Mouse (Mus musculus) heart, postnatal 0 days (tissue): ENCODE results near the gene Wnk1. TPM values are rescaled to one million over a fixed set of nuclear protein-coding genes. Genes with fewer than 3 reads are reported as not detected.

Experiments used
- ATAC-seq: fragments of 200-750 bp; cut with Nextera tagmentation; 2 replicates; pipeline ENCODE4 v1.8.0; 2017; ENCODE audit warnings: low read depth, moderate number of reproducible peaks, moderate library complexity; ENCODE audit not compliant: insufficient read depth
- DNase-seq: peaks from one replicate; pipeline ENCODE4 v3.0.0-alpha.2; 2016; ENCODE audit warnings: low spot score
- H3K27ac ChIP-seq: fragments of 300-500 bp; sonication (generic); 2 replicates; pipeline ENCODE4 v1.5.1; 2014; ENCODE audit warnings: low read depth, mild to moderate bottlenecking
- H3K27me3 ChIP-seq: fragments of 300-500 bp; sonication (generic); 2 replicates; pipeline ENCODE4 v1.6.1; 2014; ENCODE audit warnings: low read length, mixed read lengths; ENCODE audit not compliant: control insufficient read depth, insufficient read depth
- H3K36me3 ChIP-seq: fragments of 300-500 bp; sonication (generic); replicated peaks from 2 replicates; pipeline ENCODE4 v1.6.1; 2014; ENCODE audit warnings: low read length, mixed read lengths; ENCODE audit not compliant: control insufficient read depth, insufficient read depth
- H3K4me1 ChIP-seq: fragments of 300-500 bp; sonication (generic); 2 replicates; pipeline ENCODE4 v1.6.1; 2014; ENCODE audit warnings: antibody characterized with exemption; ENCODE audit not compliant: control insufficient read depth, insufficient read depth
- H3K4me2 ChIP-seq: fragments of 300-500 bp; sonication (generic); 2 replicates; pipeline ENCODE4 v1.6.1; 2014; ENCODE audit warnings: low read depth, mild to moderate bottlenecking, low read length, moderate library complexity
- H3K4me3 ChIP-seq: fragments of 300-500 bp; sonication (generic); 2 replicates; pipeline ENCODE4 v1.5.1; 2014; ENCODE audit warnings: low read depth, low read length
- H3K9ac ChIP-seq: fragments of 300-500 bp; sonication (generic); replicated peaks from 2 replicates; pipeline ENCODE4 v1.6.1; 2014; ENCODE audit warnings: low read depth, low read length, mixed read lengths
- H3K9me3 ChIP-seq: fragments of 300-500 bp; sonication (generic); replicated peaks from 2 replicates; pipeline ENCODE4 v1.6.1; 2016; ENCODE audit warnings: low read length; ENCODE audit not compliant: control insufficient read depth
- CTCF ChIP-seq: IDR thresholded peaks from 2 replicates; pipeline ENCODE4 v1.5.1; 2016; ENCODE audit warnings: antibody characterized with exemption, control low read depth, low read depth
- EP300 ChIP-seq: IDR thresholded peaks from 2 replicates; pipeline ENCODE4 v1.6.1; 2016; ENCODE audit warnings: antibody characterized with exemption, low read depth
- WGBS: fragments of 180-500 bp; shearing (Covaris S2); extraction: QIAGEN DNeasy Blood & Tissue Kit; methylation state at CpG from one replicate; pipeline ENCODE4 v1.1.7; 2014; 5-methylcytosine and 5-hydroxymethylcytosine counted together
- polyA plus RNA-seq: library from polyadenylated mRNA; unstranded; fragments of >200 nt; fragmentation: Nextera tagmentation; extraction: Ambion mirVana; gene quantifications from 2 replicates; pipeline ENCODE4 v1.2.1, GENCODE M21; 2015
- total RNA-seq: library from RNA; depleted of rRNA; stranded (reverse); fragments of >200 nt; gene quantifications from 2 replicates; pipeline ENCODE4 v1.2.3, GENCODE M21; 2014; ENCODE audit warnings: low replicate concordance

Gene Wnk1
- total and polyA plus RNA-seq, 2 experiments from 2014 or later = 59.2 to 179 TPM

GRCm38 (mm10) chr6:120010535-120010934 is 27.9 kb downstream of the Wnk1 start:
- H3K4me2 ChIP-seq = no peak overlapping the region
- no peak for DNase-seq
- no peak overlapping the region for H3K4me3 ChIP-seq
- H3K36me3 ChIP-seq = no peaks in the 10 kb centered on the region
- no peak overlapping the region for H3K27ac ChIP-seq
- TF ChIP-seq CTCF = no peak
- TF ChIP-seq EP300 = no peak
- ATAC-seq = no peak
- no peaks in the 10 kb centered on the region for H3K9me3 ChIP-seq
- no peak overlapping the region for H3K9ac ChIP-seq
- no peaks in the 10 kb centered on the region for H3K4me1 ChIP-seq
- H3K27me3 ChIP-seq = no peaks in the 10 kb centered on the region

- ATAC-seq (no peak), DNase-seq (peak; percentile 10)
- H3K4me1 ChIP-seq = 0 out of 2 replicates have a peak, but pooled peaks cover 4% of the 10 kb centered on the region
- TF ChIP-seq CTCF (peak; percentile 63), EP300 (no peak)
- no peaks in the 10 kb centered on the region for H3K27me3 ChIP-seq
- no peak overlapping the region for H3K27ac ChIP-seq
- no peak overlapping the region for H3K4me3 ChIP-seq
- no peak overlapping the region for H3K4me2 ChIP-seq
- H3K36me3 ChIP-seq = peaks cover 20% of the 10 kb centered on the region
- no peak overlapping the region for H3K9ac ChIP-seq
- H3K9me3 ChIP-seq = no peaks in the 10 kb centered on the region
Measured at GRCm38 (mm10) chr6:120001718-120002117, 36.8 kb downstream of the Wnk1 start.

GRCm38 (mm10) chr6:119996480-119996879 is 42.0 kb downstream of the Wnk1 start:
- Histone ChIP-seq H3K4me1 (peaks cover 12% of the 10 kb centered on the region; the same call in 1 of the 2 replicates), H3K4me2 (no peak overlapping the region), H3K9ac (no peak overlapping the region), H3K27ac (no peak overlapping the region), H3K9me3 (no peaks in the 10 kb centered on the region), H3K36me3 (peaks cover 23% of the 10 kb centered on the region), H3K4me3 (no peak overlapping the region), H3K27me3 (no peaks in the 10 kb centered on the region)
- 36% methylated on average over 1 of the region's 1 CpGs for WGBS
- no peak for DNase-seq
- TF ChIP-seq CTCF = no peak
- ATAC-seq = no peak

GRCm38 (mm10) chr6:119924235-119925005 is 114.1 kb downstream of the Wnk1 start:
- H3K4me1 ChIP-seq = no peaks in the 10 kb centered on the region
- TF ChIP-seq CTCF (peak; percentile 61), EP300 (no peak)
- H3K4me3 ChIP-seq = no peak overlapping the region
- ATAC-seq (peak; percentile 64; the same call in 1 of the 2 replicates), DNase-seq (peak; percentile 74)
- no peak overlapping the region for H3K27ac ChIP-seq
- no peak overlapping the region for H3K4me2 ChIP-seq
- no peaks in the 10 kb centered on the region for H3K9me3 ChIP-seq
- 30% methylated on average over 4 of the region's 4 CpGs for WGBS
- no peaks in the 10 kb centered on the region for H3K27me3 ChIP-seq
- peaks cover 89% of the 10 kb centered on the region for H3K36me3 ChIP-seq
- H3K9ac ChIP-seq = no peak overlapping the region

GRCm38 (mm10) chr6:119922544-119922943 is 115.9 kb downstream of the Wnk1 start:
- WGBS = 82% methylated on average over 4 of the region's 4 CpGs
- ATAC-seq (no peak), DNase-seq (no peak)
- H3K27me3 ChIP-seq = no peaks in the 10 kb centered on the region
- no peaks in the 10 kb centered on the region for H3K9me3 ChIP-seq
- no peak overlapping the region for H3K4me2 ChIP-seq
- no peak overlapping the region for H3K4me3 ChIP-seq
- H3K4me1 ChIP-seq = no peaks in the 10 kb centered on the region
- H3K9ac ChIP-seq = no peak overlapping the region
- no peak for TF ChIP-seq EP300
- TF ChIP-seq CTCF = no peak
- H3K36me3 ChIP-seq = peaks cover 85% of the 10 kb centered on the region
- H3K27ac ChIP-seq = no peak overlapping the region

- ATAC-seq (no peak), DNase-seq (no peak)
- Histone ChIP-seq H3K4me3 (no peak overlapping the region), H3K27ac (no peak overlapping the region), H3K9ac (no peak overlapping the region), H3K4me2 (no peak overlapping the region), H3K27me3 (no peaks in the 10 kb centered on the region), H3K9me3 (no peaks in the 10 kb centered on the region), H3K4me1 (no peaks in the 10 kb centered on the region), H3K36me3 (peaks cover 84% of the 10 kb centered on the region)
- TF ChIP-seq CTCF = no peak
- no peak for TF ChIP-seq EP300
- 84% methylated on average over 3 of the region's 3 CpGs for WGBS
Measured at GRCm38 (mm10) chr6:119922136-119922535, 116.3 kb downstream of the Wnk1 start.
